Mouse (Mus musculus): ENCODE results near the gene Kalrn.

Kalrn gene

GRCm38 (mm10) chr16:34073930-34074329 lies 499.4 kb downstream of the Kalrn start:
- no peak for DNase-seq (ENCODE audit: low spot score in 2 of 2)

GRCm38 (mm10) chr16:34072136-34072535 lies 501.2 kb downstream of the Kalrn start:
- no peak for DNase-seq (ENCODE audit: low spot score in 2 of 2)

GRCm38 (mm10) chr16:34071223-34071825 lies 502.0 kb downstream of the Kalrn start:
- no peak for DNase-seq (ENCODE audit: low spot score in 2 of 2)

GRCm38 (mm10) chr16:34069481-34069880 lies 503.9 kb downstream of the Kalrn start:
- no peak for DNase-seq (ENCODE audit: low spot score in 2 of 2)

GRCm38 (mm10) chr16:34066922-34067321 lies 506.4 kb downstream of the Kalrn start:
- no peak for DNase-seq (ENCODE audit: low spot score in 2 of 2)

DNA sequence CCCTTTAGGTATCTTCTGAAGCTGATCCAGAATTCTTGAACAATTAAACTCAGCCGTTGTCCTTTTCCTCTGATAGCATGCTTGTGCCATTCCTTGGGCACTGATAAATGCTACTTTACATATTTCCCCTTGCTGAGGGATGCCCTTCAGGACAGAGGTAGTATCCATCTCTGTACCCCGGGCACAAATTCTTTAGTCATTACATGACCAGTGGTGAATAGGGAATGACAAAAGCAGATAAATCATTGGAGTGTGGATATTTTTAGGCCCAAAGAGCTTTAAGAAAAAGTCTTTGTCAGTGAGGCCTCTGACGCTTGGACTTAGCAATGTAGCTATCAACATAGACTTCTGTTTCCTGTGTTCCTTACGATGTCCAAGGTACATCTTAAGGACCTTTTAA lies 507.0 kb downstream of the Kalrn start:
- no peak for DNase-seq (ENCODE audit: low spot score in 2 of 2)

GRCm38 (mm10) chr16:34063313-34063712 lies 510.0 kb downstream of the Kalrn start:
- DNase-seq (ENCODE audit: low spot score in 2 of 2) = no peak

GRCm38 (mm10) chr16:34061661-34062060 lies 511.7 kb downstream of the Kalrn start:
- no peak for DNase-seq (ENCODE audit: low spot score in 2 of 2)

GRCm38 (mm10) chr16:34058611-34059010 lies 514.7 kb downstream of the Kalrn start:
- DNase-seq (ENCODE audit: low spot score in 2 of 2) = no peak

DNA sequence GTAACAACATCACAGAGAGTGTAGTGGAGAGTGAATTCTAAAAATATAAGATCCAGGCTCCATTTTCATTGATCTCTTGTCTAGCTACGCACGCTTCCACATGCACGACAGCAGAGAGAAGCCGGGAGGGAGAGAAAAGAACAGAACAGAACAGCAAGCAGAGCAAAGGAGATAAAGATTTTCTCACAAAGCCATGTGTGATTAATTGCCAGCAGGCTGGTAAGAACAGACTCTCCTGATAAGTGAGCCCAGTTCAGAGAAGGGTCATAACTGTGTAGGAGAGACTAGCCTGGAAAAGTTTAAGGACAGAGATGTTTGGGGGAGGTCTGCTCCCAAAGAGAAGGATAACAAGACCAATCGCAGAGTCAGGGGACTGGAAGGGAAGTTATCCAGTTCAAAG lies 515.9 kb downstream of the Kalrn start:
- DNase-seq (ENCODE audit: low spot score in 2 of 2) = no peak

- no peak for DNase-seq (ENCODE audit: low spot score in 2 of 2)
Measured at GRCm38 (mm10) chr16:34056418-34057111, 516.8 kb downstream of the Kalrn start.

GRCm38 (mm10) chr16:34050090-34050489 lies 523.2 kb downstream of the Kalrn start:
- no peak for DNase-seq (ENCODE audit: low spot score in 2 of 2)

DNA sequence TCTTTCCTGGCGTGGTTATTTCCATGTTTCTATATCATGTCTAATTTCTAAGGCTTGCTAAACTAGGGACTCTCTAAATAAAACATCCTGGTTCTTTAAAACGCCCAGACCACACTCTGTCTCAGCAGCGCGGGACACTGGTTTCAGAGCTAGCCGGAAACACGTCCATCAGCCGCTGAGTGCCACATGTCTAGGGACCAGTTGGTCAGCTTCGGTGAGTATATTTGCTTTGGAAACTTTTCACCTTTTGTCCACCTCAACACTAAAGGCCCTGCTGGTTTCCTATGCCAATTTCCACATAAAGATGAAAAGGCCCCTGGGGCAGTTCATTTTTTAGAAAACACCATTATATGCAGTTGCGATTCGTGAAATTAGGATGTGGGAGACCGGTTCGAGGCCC lies 524.0 kb downstream of the Kalrn start:
- DNase-seq (ENCODE audit: low spot score in 2 of 2) = no peak

DNA sequence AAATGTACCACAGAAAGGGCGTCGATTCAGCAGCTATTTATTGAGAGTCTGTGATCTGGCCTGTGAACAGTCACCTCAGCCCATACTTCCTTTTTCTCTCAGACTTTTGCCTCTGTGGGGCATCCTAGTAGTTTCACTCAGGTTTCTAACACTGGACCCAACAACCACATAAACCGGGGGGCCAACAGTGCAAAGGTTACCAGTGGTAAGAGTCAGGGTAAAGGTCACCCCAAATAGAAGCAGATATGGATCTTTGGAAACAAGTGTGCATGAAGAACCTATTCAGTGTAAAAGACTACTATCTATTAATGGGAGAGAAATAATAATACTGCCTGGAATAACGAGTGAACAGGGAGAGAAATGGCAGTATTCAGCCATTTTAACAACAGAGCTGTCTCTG lies 525.1 kb downstream of the Kalrn start:
- no peak for DNase-seq (ENCODE audit: low spot score in 2 of 2)

- DNase-seq (ENCODE audit: low spot score in 2 of 2) = no peak
Measured at GRCm38 (mm10) chr16:34047543-34047942, 525.8 kb downstream of the Kalrn start.

- no peak for DNase-seq (ENCODE audit: low spot score in 2 of 2)
Measured at GRCm38 (mm10) chr16:34047006-34047360, 526.3 kb downstream of the Kalrn start.

DNA sequence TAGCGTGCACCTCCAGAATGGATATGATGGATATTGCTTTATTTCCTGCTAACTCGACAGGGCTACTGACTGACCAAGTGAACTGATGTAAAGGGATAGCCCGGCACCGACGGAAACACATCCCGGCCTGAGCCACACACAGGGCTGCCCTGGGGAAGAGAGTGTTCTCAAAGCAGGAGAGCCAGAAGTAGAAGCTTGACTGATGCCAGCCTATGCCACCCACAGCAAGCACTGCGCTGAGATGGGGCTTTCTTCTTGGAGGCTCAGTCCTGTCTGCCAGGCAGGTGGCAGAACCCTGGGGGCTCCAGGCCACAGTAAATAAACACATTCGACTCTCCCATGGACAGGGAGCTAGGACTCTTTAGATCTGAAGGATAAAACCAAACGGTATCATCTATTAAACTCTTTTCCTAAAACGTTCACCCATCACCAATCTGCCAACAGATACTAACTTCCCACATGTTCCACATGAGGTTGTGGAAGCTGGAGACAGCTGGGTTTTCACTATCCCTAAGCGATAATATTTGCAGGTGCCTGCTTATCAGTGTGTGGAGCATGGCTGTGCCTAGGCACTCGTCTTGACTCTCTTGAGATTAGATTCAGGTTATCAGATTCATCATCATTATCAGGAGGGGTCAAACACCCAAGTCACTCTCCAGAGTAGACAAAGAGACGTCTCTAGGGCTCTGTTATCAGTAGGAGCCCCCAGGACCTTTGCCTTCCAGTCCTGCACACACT lies 526.9 kb downstream of the Kalrn start:
- DNase-seq (ENCODE audit: low spot score in 2 of 2) = no peak

DNA sequence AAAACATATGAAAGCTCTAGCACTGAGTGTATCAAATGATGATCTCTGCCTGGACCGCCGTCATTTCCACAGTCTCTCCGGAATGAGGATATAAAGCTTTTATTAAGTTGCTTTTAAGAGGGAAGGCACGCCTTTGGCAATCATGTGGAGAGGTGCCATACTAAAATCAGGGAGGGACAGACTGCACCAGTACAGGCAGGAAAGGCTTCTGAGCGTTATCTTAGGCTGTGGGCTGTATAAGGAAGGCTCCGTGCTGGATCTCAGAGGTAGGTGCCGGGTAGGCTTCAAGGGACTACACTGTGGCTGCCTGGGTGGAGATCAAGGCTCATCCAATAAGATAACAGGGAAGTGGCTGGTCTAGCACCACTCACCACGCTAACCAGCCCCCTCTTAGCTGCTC lies 528.8 kb downstream of the Kalrn start:
- DNase-seq (ENCODE audit: low spot score in 2 of 2) = no peak

DNA sequence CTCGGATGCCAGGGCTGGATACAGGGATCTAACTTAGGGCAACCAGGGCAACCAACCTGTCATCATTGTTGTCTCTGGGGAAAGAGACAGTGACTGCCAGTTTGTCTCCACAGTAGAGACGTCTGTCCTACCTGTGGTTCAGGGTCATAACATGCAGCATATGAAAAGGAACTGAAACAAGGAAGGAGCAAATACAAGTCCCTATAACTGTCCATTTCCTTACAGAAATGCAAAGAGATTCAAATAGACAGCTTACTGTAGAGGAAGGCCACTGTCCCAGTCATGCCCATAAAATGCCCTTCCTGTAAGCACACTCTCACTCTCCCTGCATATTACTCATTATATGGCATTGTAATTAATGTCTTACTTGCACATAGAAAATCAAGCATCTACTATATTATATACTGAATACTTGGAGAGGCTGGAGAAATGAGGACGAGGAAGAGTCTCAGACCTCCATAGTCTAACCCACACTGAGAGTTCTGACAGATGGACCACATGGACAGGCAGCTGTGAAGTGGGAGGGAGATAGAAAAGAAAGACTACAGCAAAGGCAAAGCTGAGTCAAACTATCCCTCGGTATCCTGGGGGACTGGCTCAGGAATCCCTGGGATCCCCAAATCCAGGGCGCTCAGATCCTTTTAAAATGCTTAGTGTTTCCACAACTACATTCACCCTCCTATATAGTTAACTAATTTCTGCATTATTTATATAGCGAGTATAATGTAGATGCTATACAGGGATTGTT lies 530.1 kb downstream of the Kalrn start:
- peak; percentile 72 to 86 for DNase-seq (ENCODE audit: low spot score in 2 of 2)

DNA sequence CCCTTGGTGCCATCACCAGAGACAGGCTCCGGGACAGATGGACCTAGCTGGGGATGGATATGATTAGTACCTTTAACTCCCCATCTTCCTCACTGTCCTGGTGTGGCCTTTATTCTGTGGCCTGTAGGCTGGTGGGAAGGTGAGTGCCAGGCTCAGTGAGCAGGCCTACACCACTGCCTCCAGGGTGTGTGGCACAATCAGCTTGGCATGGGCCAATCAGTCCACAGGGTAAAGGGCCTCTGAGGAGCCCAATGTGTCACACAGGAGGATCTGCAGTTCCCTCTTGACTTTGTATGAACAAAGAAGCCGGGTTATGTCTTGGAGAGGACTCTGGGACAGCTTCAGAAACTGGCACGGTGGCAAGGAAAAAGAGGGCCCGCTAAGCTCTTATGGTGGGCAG lies 530.7 kb downstream of the Kalrn start:
- no peak for DNase-seq (ENCODE audit: low spot score in 2 of 2)

DNA sequence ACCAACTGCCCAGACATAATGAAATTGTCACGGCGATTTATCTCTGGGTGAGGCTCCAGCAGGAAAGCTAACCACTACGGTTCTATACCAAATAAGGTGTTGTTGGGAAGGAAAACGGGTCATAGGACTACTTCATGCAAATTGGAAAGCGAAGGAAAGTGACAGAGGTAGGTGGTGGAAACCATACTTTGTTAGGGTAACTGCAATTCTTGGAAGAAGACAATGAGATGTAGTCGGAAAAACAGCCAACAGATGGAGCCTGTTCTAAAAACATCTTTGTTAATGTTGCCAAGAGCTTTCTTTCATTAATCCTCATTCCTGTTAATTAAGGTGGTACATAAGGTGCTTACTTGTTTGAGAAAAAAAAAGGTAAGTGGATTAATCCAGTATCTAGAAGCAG lies 533.1 kb downstream of the Kalrn start:
- no peak for DNase-seq (ENCODE audit: low spot score in 2 of 2)

DNA sequence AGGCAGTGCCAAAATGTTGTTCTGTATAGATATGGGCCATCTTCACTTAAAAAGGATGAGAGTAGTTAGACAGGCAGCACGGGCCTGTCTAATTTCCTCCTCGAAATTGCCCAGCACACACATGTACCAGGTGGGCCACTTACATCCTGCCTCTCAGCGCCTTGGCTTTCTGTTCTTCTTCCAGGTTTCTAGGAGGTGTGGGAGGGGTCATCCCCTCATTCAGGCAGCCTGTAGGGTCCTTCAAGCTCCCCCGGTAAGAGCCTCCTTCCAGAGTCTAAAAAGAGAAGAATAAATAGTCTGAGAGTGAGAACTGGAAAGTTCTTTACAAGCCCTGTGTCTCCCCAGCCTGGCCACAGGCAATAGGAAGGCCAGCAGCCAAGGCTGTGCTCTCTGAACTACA lies 533.6 kb downstream of the Kalrn start:
- no peak for DNase-seq (ENCODE audit: low spot score in 2 of 2)
